Mouse (Mus musculus) layer of hippocampus, postnatal 25 days (tissue): ENCODE data around the gene 1700001O22Rik. TPM values are rescaled to one million over a fixed set of nuclear protein-coding genes. Genes with fewer than 3 reads are reported as not detected.

Source experiments
- DNase-seq, 2 experiments: peaks; one replicate each; pipeline ENCODE4 v3.0.0; 2022; ENCODE audit warnings: mixed read lengths in 2 of 2, low spot score in 1 of 2; ENCODE audit errors: extremely low spot score in 1 of 2
- total RNA-seq, 2 experiments: library from RNA; stranded (reverse); gene quantifications; 2 replicates each; pipeline ENCODE4 v1.2.3; 2021

The 1700001O22Rik gene
- 1 to 10 TPM; 4.0 to 5.5 TPM for total RNA-seq

- no peak for DNase-seq
Measured at GRCm38 (mm10) chr2:30803604-30804003, at the start of gene 1700001O22Rik. Gene 1700001O22Rik, minus strand, starts transcription at chr2:30803661.

GRCm38 (mm10) chr2:30852771-30853313 is 49.4 kb upstream of the 1700001O22Rik start:
- DNase-seq = no peak

- no peak for DNase-seq
Measured at GRCm38 (mm10) chr2:30850581-30850980, 47.1 kb upstream of the 1700001O22Rik start.

- no peak for DNase-seq
Measured at GRCm38 (mm10) chr2:30848184-30848583, 44.7 kb upstream of the 1700001O22Rik start.

GRCm38 (mm10) chr2:30846723-30847122 is 43.3 kb upstream of the 1700001O22Rik start:
- no peak for DNase-seq

- DNase-seq = no peak
Measured at GRCm38 (mm10) chr2:30846236-30846635, 42.8 kb upstream of the 1700001O22Rik start.

GRCm38 (mm10) chr2:30845152-30846070 is 42.0 kb upstream of the 1700001O22Rik start:
- DNase-seq = no peak

GRCm38 (mm10) chr2:30842615-30843014 is 39.2 kb upstream of the 1700001O22Rik start:
- DNase-seq = no peak

- no peak for DNase-seq
Measured at GRCm38 (mm10) chr2:30836238-30836990, 33.0 kb upstream of the 1700001O22Rik start.

- no peak for DNase-seq
Measured at GRCm38 (mm10) chr2:30834373-30835022, 31.0 kb upstream of the 1700001O22Rik start, which contains the start of gene Prrx2. Gene Prrx2, plus strand, starts transcription at chr2:30834972.

GRCm38 (mm10) chr2:30833644-30834043 is 30.2 kb upstream of the 1700001O22Rik start:
- no peak for DNase-seq

- no peak for DNase-seq
Measured at GRCm38 (mm10) chr2:30830283-30830795, 26.9 kb upstream of the 1700001O22Rik start, which contains the start of gene Asb6. Gene Asb6, minus strand, starts transcription at chr2:30830333.

GRCm38 (mm10) chr2:30829315-30829714 is 25.9 kb upstream of the 1700001O22Rik start:
- DNase-seq = no peak

- peak; percentile 98 to 100 for DNase-seq
Measured at GRCm38 (mm10) chr2:30827749-30828475, 24.5 kb upstream of the 1700001O22Rik start.

GRCm38 (mm10) chr2:30826825-30827748 is 23.6 kb upstream of the 1700001O22Rik start:
- DNase-seq = peak in 1 of 2 experiments; percentile 47

GRCm38 (mm10) chr2:30823385-30824153 is 20.1 kb upstream of the 1700001O22Rik start:
- no peak for DNase-seq

- DNase-seq = no peak
Measured at GRCm38 (mm10) chr2:30822460-30822859, 19.0 kb upstream of the 1700001O22Rik start.

- no peak for DNase-seq
Measured at GRCm38 (mm10) chr2:30821073-30821472, 17.6 kb upstream of the 1700001O22Rik start.
